Mouse (Mus musculus) Patski (cell line): Measurements from ENCODE around the gene Nagpa. TPM values are rescaled to one million over a fixed set of nuclear protein-coding genes. Genes with fewer than 3 reads are reported as not detected.
A peak's percentile ranks its signal among the peaks of the same experiment; 100 is the strongest.

Experiments used
- ATAC-seq: fragments of 100-300 bp; one replicate; pipeline ENCODE4 v1.8.0; 2021
- CTCF ChIA-PET: fragments of 350-600 bp; sonication (Branson Sonifier 250); formaldehyde crosslinking; loops from one replicate; lab custom pipeline; 2022; ENCODE audit warnings: inconsistent platforms; lab: Charles Lee
- POLR2A ChIA-PET: fragments of 350-600 bp; sonication (Branson Sonifier 250); formaldehyde crosslinking; loops from one replicate; lab custom pipeline; 2022; ENCODE audit warnings: antibody characterized with exemption, inconsistent platforms; lab: Charles Lee
- DNase-seq: peaks from one replicate; pipeline ENCODE4 v3.0.0-alpha.2; 2011; ENCODE audit warnings: low read depth, low spot score
- H3K27me3 ChIP-seq: fragments of 371-371 bp; one replicate; pipeline ENCODE4 v1.5.1; 2021
- CTCF ChIP-seq: fragments of 100-300 bp; IDR thresholded peaks from one replicate; pipeline ENCODE4 v1.5.1; 2021
- in situ Hi-C: fragments of 300-500 bp; cut with MboI; formaldehyde crosslinking; loops from 3 replicates; pipeline ENCODE4 v1.11.1; 2018; ENCODE audit warnings: low pct_unique_long_range_greater_than_20kb, mixed read lengths
- polyA plus RNA-seq: library from polyadenylated mRNA; unstranded; gene quantifications from one replicate; pipeline ENCODE4 v1.2.3, GENCODE M21; 2021

The Nagpa gene
- polyA plus RNA-seq, 1 experiment from 2014 or later: 20.2 TPM

DNA sequence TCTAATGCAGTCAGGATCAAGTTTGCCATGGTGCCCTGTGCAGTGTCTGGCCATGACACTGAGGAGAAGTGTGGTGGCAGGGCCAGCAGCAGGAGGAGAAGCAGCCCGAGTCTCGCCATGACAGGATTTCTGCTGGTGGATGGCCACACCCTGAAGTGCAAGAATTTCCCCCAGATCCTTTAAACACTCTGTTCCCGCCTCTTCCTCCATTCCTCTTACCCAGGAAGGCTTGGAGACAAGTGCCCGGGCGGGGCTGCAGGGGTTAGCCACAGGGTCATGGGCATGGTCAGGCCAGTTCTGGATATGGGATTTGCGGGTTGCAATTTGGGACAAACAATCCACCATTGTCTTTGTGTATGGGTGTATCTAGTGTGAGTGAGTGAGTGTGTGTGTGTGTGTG lies 18.3 kb upstream of the Nagpa start, which contains the start of gene AU021092:
Gene AU021092 (minus strand): TSS at position 160 of the 400 bp plus-strand sequence.
- in situ Hi-C loops: no loop called here
- ChIA-PET POLR2A (no interaction called here), CTCF (no interaction called here)
- DNase-seq (no peak), ATAC-seq (no peak)
- no peak for TF ChIP-seq CTCF
- H3K27me3 ChIP-seq: no peaks in the 10 kb centered on the region

DNA sequence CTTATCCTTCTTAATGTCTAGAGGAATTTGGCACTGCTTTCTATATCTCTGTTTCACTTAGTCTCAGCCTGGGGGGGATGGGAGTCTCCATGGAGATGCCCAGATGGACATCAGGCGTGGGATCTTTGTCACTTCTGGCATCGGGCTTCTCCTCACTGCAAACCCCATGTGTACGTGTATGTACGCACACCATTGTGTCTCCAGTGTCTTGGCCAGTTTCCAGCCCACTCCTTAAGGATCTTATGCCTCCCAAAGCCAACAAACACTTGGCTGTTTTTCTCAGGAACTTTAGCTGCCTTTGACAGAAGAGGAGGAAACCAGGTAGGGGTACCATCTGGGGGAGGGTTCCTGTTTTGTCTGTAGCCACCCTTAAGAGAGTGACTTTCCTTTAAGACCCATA lies 17.6 kb upstream of the Nagpa start:
- TF ChIP-seq CTCF: no peak
- ATAC-seq (no peak), DNase-seq (no peak)
- no peaks in the 10 kb centered on the region for H3K27me3 ChIP-seq
- CTCF ChIA-PET: interaction anchor here (1.2 kb wide), 1 partner anchor 9 kb away, joined by 4 read pairs; no protein-coding TSS in a partner anchor
- POLR2A ChIA-PET: no interaction called here
- in situ Hi-C loops: no loop called here

DNA sequence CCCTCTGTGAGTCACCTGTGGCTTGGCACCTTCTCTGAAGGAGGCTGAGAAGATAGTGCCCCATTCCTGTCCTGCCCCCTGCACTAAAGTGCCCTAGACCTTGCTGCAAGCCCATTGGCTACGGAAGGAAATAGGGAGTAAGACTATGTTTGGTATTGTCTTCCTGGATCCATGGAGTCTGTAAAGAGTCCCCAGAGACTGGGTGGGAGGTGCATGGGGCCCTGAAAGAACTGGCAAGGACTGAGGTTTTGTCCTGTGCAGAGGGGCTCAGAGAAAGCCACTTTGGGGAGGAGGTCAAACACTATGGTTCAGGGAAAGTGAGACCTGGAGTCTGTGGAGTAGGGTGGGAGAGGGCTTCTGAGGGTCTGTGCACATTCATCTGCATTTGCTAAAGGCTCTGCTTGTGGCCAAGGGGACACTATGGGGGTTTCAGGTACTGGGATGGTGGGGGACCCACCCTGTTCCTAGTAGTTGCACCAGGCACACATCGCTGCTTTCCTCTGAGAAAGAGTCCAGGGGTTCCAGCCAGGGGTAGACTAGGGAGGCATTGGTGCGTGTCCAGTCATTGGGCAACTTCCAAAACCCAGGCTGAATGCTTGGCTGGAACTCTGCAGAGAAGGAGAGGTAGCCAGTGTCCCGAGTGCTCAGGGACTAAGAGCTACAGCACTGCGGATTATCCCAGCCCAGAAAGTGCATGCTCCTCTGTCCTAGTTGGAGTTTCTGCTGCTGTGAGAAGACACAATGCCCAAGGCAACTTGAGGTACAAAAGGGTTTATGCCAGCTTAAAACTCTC lies 13.7 kb upstream of the Nagpa start:
- ATAC-seq (peak; percentile 57), DNase-seq (no peak)
- H3K27me3 ChIP-seq: no peaks in the 10 kb centered on the region
- TF ChIP-seq CTCF: no peak
- ChIA-PET CTCF (interaction anchor here (1.9 kb wide), 1 partner anchor 14 kb away, joined by 6 read pairs; the partner anchor contains the start of gene Nagpa), POLR2A (no interaction called here)
- in situ Hi-C loops: no loop called here

DNA sequence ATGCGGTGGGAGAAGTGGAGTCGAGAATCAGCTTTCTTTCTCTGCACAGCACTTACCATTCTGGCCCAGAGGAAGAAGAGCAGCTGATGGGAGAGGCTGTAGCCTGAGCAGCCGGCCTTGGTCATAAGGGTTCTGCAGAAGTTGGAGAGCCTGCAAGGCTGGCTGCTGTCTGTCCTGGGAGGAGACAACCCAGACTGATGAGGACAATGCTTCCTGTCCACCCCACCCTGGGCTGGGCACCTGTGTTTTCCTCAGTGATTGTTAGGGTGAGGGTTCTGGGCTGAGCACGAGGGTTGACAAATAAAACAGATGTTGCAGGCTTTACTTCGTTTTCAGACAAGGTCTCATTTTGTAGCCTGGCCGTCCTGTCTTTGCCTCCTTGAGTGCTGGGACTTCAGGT lies 12.9 kb upstream of the Nagpa start:
- TF ChIP-seq CTCF: no peak
- no peak for ATAC-seq
- no peaks in the 10 kb centered on the region for H3K27me3 ChIP-seq
- no peak for DNase-seq
- in situ Hi-C loops: no loop called here
- CTCF ChIA-PET: interaction anchor here (0.9 to 2.2 kb wide), 3 partner anchors 11 to 27 kb away, joined by 3 to 8 read pairs (median 6); partner anchors contain the start of gene Nagpa
- POLR2A ChIA-PET: no interaction called here

DNA sequence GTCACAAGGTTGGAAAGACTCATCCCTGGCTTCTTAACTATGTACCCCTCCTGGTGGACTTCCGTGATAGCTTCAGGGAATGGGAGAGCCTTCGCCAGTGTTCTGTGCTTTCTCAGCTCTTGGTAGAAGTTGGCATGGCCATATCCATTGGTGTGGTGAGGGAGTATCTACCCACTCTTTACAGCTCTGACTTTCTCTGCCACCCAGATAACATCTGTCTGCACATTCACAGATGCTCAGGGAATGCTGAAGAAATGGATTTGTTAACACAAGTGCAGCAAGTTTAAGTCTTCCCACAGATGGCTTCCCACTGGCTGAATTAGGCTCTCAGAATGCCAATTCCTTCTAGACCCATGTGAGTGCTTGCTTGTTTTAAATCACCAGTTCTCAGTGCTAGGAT lies 10.3 kb upstream of the Nagpa start:
- no peak for DNase-seq

DNA sequence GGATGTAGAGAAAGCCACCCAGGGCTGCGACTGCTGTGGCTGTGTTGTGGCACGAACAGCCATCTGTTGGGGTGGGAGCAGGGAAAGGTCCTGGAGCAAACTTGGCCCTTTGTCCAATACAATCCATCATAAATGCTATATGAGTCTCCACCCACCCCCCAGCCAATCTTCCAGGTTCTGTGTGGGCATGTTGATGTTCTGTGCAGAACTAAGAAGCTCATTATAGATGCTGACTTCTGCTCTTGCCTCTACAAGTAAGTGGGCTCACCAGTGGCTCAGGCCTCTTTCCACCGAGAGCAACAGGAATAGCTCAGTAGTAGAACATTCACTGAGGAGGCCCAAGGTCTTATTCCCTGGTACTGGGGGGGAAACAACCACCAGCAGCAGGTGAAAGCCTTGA lies 8.3 kb upstream of the Nagpa start:
- no peak for ATAC-seq
- CTCF ChIA-PET: interaction anchor here (1.3 to 1.4 kb wide), 2 partner anchors 15 to 17 kb away, joined by 3 read pairs; no protein-coding TSS in a partner anchor

More for the DNA sequence above, 10.3 kb upstream of the Nagpa start:
- ChIA-PET CTCF (interaction anchor here (1.0 kb wide), 1 partner anchor 22 kb away, joined by 3 read pairs; no protein-coding TSS in a partner anchor), POLR2A (interaction anchor here (0.6 kb wide), 1 partner anchor 1033 kb away, joined by 4 read pairs; no protein-coding TSS in a partner anchor)
- H3K27me3 ChIP-seq: no peaks in the 10 kb centered on the region
- in situ Hi-C loops: no loop called here
- TF ChIP-seq CTCF: no peak
- no peak for ATAC-seq

DNA sequence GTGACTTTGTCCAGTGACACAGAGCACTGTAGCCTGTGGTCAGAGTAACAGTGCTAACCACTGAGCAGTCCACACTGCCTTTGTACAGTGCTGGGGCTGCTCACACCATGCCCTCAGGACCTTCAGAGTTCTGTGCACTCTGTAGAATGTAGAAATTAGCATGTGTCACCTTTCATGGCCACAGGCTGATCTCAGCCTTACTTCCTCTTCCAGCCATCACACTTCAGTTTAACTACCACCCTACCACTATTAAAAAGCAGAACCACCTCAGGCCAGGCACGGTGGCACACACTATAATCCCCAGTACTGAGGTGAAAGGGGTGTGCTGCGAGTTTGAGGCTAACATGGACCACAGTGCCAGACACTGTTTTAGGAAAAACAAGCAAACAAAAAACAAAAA lies 6.6 kb upstream of the Nagpa start:
- ChIA-PET POLR2A (no interaction called here), CTCF (no interaction called here)
- H3K27me3 ChIP-seq: no peaks in the 10 kb centered on the region
- no peak for TF ChIP-seq CTCF
- ATAC-seq (no peak), DNase-seq (no peak)
- in situ Hi-C loops: no loop called here

More for the DNA sequence above, 8.3 kb upstream of the Nagpa start:
- H3K27me3 ChIP-seq: no peaks in the 10 kb centered on the region
- no peak for TF ChIP-seq CTCF
- no peak for DNase-seq
- in situ Hi-C loops: no loop called here
- POLR2A ChIA-PET: no interaction called here

DNA sequence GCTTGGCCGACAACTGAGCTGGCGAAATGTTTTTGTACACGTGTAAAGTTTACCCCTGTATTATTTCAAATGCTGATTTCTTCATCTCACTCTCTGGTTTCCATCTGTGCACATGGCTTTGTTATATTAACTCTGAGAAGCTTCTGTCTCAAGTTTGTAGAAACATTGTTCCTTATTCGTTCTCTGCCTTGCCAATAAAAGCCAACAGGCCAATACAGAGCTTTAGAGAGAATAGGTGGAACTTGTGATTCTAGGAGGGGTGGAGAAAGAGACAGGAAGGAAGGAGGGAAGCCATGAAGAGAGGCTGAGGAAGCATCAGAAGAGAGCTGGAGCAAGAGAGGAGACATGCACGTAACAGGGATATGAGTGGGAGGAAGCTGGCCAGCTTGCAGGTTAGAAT lies 2.2 kb upstream of the Nagpa start:
- no peak for ATAC-seq
- TF ChIP-seq CTCF: no peak
- ChIA-PET POLR2A (no interaction called here), CTCF (interaction anchor here (0.6 to 0.8 kb wide), 2 partner anchors 10 to 36 kb away, joined by 3 read pairs; no protein-coding TSS in a partner anchor)
- no peak for DNase-seq
- no peaks in the 10 kb centered on the region for H3K27me3 ChIP-seq
- in situ Hi-C loops: loop anchor here (10.0 kb wide), 1 partner anchor 259 kb away; no protein-coding TSS in a partner anchor

DNA sequence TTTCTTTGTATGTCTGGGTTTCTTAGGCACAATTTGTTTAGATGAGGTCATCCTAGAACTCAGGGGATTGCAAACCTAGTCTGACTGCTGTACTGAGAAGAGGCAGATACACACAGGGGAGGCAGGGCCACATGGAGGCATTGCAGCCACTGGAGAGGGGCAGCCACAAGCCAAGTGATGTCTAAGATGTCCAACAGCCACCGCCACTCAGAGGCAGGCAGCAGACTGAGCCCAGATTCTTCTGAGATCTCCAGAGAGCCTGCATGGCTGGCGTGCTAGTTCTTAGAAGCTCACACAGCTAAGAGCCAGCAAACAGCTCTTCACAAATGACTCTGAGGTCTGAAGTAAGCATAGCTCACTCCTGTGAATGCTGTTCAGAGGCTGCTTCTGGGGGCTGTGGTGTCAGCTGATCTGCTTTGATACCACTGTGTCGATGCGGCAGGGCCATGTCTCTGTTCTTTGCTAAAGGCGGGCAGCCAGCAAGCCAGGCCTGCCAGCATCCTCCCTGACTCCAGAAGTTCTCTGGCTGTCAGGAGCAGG lies 1.7 kb upstream of the Nagpa start:
- POLR2A ChIA-PET: no interaction called here
- DNase-seq (no peak), ATAC-seq (no peak)
- H3K27me3 ChIP-seq: no peaks in the 10 kb centered on the region
- TF ChIP-seq CTCF: no peak
- in situ Hi-C loops: loop anchor here (10.0 kb wide), 1 partner anchor 259 kb away; no protein-coding TSS in a partner anchor
- CTCF ChIA-PET: no interaction called here

DNA sequence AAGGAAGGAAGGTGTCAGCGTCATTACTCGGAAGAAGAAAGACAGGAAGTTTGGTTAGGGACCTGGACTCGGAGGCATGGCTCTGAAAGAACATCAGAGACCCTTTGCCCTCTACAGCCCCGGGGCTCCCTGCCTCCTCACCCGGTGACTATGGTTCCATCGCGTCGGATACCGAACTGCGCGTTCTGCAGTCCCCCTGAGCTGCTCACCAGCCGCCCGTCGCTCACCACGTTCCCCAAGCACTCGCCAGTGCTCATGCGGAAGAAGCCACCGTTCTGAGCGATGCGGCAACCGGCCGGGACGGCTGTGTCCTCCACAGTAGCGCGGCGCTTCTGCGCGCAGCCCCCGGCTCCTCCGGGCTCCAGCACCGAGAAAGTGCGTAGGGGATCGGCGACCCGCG lies 612 bp downstream of the Nagpa start:
- peak; percentile 24 for ATAC-seq
- TF ChIP-seq CTCF: no peak
- POLR2A ChIA-PET: no interaction called here
- CTCF ChIA-PET: interaction anchor here (0.8 to 2.5 kb wide), 8 partner anchors 13 to 141 kb away, joined by 3 to 10 read pairs (median 6); partner anchors contain the start of gene Alg1
- no peaks in the 10 kb centered on the region for H3K27me3 ChIP-seq
- in situ Hi-C loops: loop anchor here (5.0 to 10.0 kb wide), 2 partner anchors 34 to 262 kb away; no protein-coding TSS in a partner anchor
- DNase-seq: no peak
